Mouse (Mus musculus): Measurements from ENCODE around the gene Rpl23a. TPM values are rescaled to one million over a fixed set of nuclear protein-coding genes. Genes with fewer than 3 reads are reported as not detected.

The Rpl23a gene
- polyA plus RNA-seq, 1 experiment from 2014 or later, result 1,245 TPM

Small RNA genes lying within 50 kb of the gene (microRNA-seq; reads per million reads assigned to microRNA genes)
- not detected for gene Mir7653

Other genes with a start within 250 kb of the Rpl23a start
- gene Phf12, start 200.8 kb downstream of the Rpl23a start, polyA plus RNA-seq (2014; fragmentation: Nextera tagmentation; extraction: Ambion mirVana), result 15.5 and 18.0 TPM in 2 replicates
- gene Dhrs13, start 151.3 kb downstream of the Rpl23a start, polyA plus RNA-seq (2014; fragmentation: Nextera tagmentation; extraction: Ambion mirVana), result 17.4 and 18.0 TPM in 2 replicates
- 52.7 and 57.6 TPM in 2 replicates for gene Flot2, start 145.7 kb downstream of the Rpl23a start, polyA plus RNA-seq (2014; fragmentation: Nextera tagmentation; extraction: Ambion mirVana)
- 39.0 and 39.6 TPM in 2 replicates for gene Eral1, start 103.2 kb downstream of the Rpl23a start, polyA plus RNA-seq (2014; fragmentation: Nextera tagmentation; extraction: Ambion mirVana)
- 26.5 and 26.6 TPM in 2 replicates for gene Fam222b, start 88.9 kb downstream of the Rpl23a start, polyA plus RNA-seq (2014; fragmentation: Nextera tagmentation; extraction: Ambion mirVana)
- gene Traf4, start 18.0 kb downstream of the Rpl23a start, polyA plus RNA-seq (2014; fragmentation: Nextera tagmentation; extraction: Ambion mirVana), result 72.0 and 79.7 TPM in 2 replicates
- gene Nek8, start 6.9 kb downstream of the Rpl23a start, polyA plus RNA-seq (2014; fragmentation: Nextera tagmentation; extraction: Ambion mirVana), result 6.4 and 7.1 TPM in 2 replicates
- gene Tlcd1, start 6.9 kb downstream of the Rpl23a start, polyA plus RNA-seq (2014; fragmentation: Nextera tagmentation; extraction: Ambion mirVana), result 7.9 and 8.5 TPM in 2 replicates
- gene Rab34, start 4.8 kb upstream of the Rpl23a start, polyA plus RNA-seq (2014; fragmentation: Nextera tagmentation; extraction: Ambion mirVana), result 54.7 and 55.1 TPM in 2 replicates
- gene Proca1, start 9.8 kb upstream of the Rpl23a start, polyA plus RNA-seq (2014; fragmentation: Nextera tagmentation; extraction: Ambion mirVana), result 0.99 and 1.0 TPM in 2 replicates
- gene Sdf2, start 62.2 kb upstream of the Rpl23a start, polyA plus RNA-seq (2014; fragmentation: Nextera tagmentation; extraction: Ambion mirVana), result 55.0 and 58.5 TPM in 2 replicates
- gene Supt6, start 62.4 kb upstream of the Rpl23a start, polyA plus RNA-seq (2014; fragmentation: Nextera tagmentation; extraction: Ambion mirVana), result 25.2 and 25.5 TPM in 2 replicates
- gene 2610507B11Rik, start 78.2 kb upstream of the Rpl23a start, polyA plus RNA-seq (2014; fragmentation: Nextera tagmentation; extraction: Ambion mirVana), result 61.2 and 70.4 TPM in 2 replicates
- 0.27 and 0.37 TPM in 2 replicates for gene BC030499, start 107.3 kb upstream of the Rpl23a start, polyA plus RNA-seq (2014; fragmentation: Nextera tagmentation; extraction: Ambion mirVana)
- 51.5 and 57.1 TPM in 2 replicates for gene Spag5, start 117.9 kb upstream of the Rpl23a start, polyA plus RNA-seq (2014; fragmentation: Nextera tagmentation; extraction: Ambion mirVana)
- 1.0 and 1.3 TPM in 2 replicates for gene Aldoc, start 139.4 kb upstream of the Rpl23a start, polyA plus RNA-seq (2014; fragmentation: Nextera tagmentation; extraction: Ambion mirVana)
- 50.9 and 56.3 TPM in 2 replicates for gene Pigs, start 144.8 kb upstream of the Rpl23a start, polyA plus RNA-seq (2014; fragmentation: Nextera tagmentation; extraction: Ambion mirVana)
- gene Unc119, start 159.9 kb upstream of the Rpl23a start, polyA plus RNA-seq (2014; fragmentation: Nextera tagmentation; extraction: Ambion mirVana), result 63.4 and 71.7 TPM in 2 replicates
- not detected in 2 replicates for gene Foxn1, start 203.0 kb upstream of the Rpl23a start, polyA plus RNA-seq (2014; fragmentation: Nextera tagmentation; extraction: Ambion mirVana)
- not detected in 2 replicates for gene Slc13a2, start 238.6 kb upstream of the Rpl23a start, polyA plus RNA-seq (2014; fragmentation: Nextera tagmentation; extraction: Ambion mirVana)

Data from midbrain, embryonic 11.5 days (tissue).